Mouse (Mus musculus) testis, adult 2 months (tissue): ENCODE data around the gene Supv3l1. TPM values are rescaled to one million over a fixed set of nuclear protein-coding genes. Genes with fewer than 3 reads are reported as not detected.

ENCODE experiments used
- H3K27ac ChIP-seq: fragments of 200-500 bp; 2 replicates; pipeline ENCODE4 v1.5.1; 2012; ENCODE audit warnings: low read depth, low read length; ENCODE audit not compliant: control insufficient read depth, insufficient read depth
- H3K27me3 ChIP-seq: fragments of 200-500 bp; 2 replicates; pipeline ENCODE4 v1.6.1; 2012; ENCODE audit warnings: mild to moderate bottlenecking, low read length, moderate library complexity; ENCODE audit not compliant: control insufficient read depth, insufficient read depth
- H3K36me3 ChIP-seq: fragments of 200-500 bp; 2 replicates; pipeline ENCODE4 v1.6.1; 2012; ENCODE audit warnings: mild to moderate bottlenecking, low read length; ENCODE audit not compliant: control insufficient read depth, insufficient read depth
- H3K4me1 ChIP-seq: fragments of 200-500 bp; 2 replicates; pipeline ENCODE4 v1.6.1; 2012; ENCODE audit warnings: low read length; ENCODE audit not compliant: control insufficient read depth, insufficient read depth
- H3K4me3 ChIP-seq: fragments of 200-500 bp; 2 replicates; pipeline ENCODE4 v1.5.1; 2012; ENCODE audit warnings: low read depth, mild to moderate bottlenecking, low read length, moderate library complexity, mixed read lengths; ENCODE audit not compliant: control insufficient read depth
- CTCF ChIP-seq: fragments of 200-500 bp; IDR thresholded peaks from 2 replicates; pipeline ENCODE4 v1.5.1; 2012; ENCODE audit warnings: low read depth, mild to moderate bottlenecking, inconsistent platforms, low read length, moderate library complexity; ENCODE audit not compliant: control insufficient read depth, insufficient read depth, insufficient replicate concordance
- POLR2A ChIP-seq: fragments of 200-500 bp; IDR thresholded peaks from 2 replicates; pipeline ENCODE4 v1.6.1; 2012; ENCODE audit warnings: low read depth, mild to moderate bottlenecking, inconsistent platforms, low read length, moderate library complexity; ENCODE audit not compliant: control insufficient read depth
- polyA plus RNA-seq: library from polyadenylated mRNA; depleted of rRNA; stranded (reverse); fragments of >200 nt; gene quantifications from 2 replicates; pipeline ENCODE4 v1.2.3, GENCODE M21; 2012

Gene Supv3l1
- polyA plus RNA-seq, 1 experiment = 15.3 TPM

GRCm38 (mm10) chr10:62425081-62425871 is 24.3 kb downstream of the Supv3l1 start:
- no peak overlapping the region for H3K27ac ChIP-seq
- no peaks in the 10 kb centered on the region for H3K27me3 ChIP-seq
- TF ChIP-seq CTCF (no peak), POLR2A (no peak)
- no peaks in the 10 kb centered on the region; the same call in 1 of the 2 replicates for H3K36me3 ChIP-seq
- H3K4me3 ChIP-seq = no peak overlapping the region
- no peaks in the 10 kb centered on the region for H3K4me1 ChIP-seq

- Histone ChIP-seq H3K27me3 (no peaks in the 10 kb centered on the region), H3K27ac (no peak within 1 kb of the TSS), H3K4me1 (no peaks in the 10 kb centered on the region), H3K36me3 (no peaks in the 10 kb centered on the region), H3K4me3 (no peak within 1 kb of the TSS)
- TF ChIP-seq POLR2A (no peak), CTCF (no peak)
These were observed 27.3 kb downstream of the Supv3l1 start, which contains the start of gene Hkdc1 for GRCm38 (mm10) chr10:62422255-62422654. Gene Hkdc1 (minus strand): TSS chr10:62422491.

- Histone ChIP-seq H3K4me3 (no peak overlapping the region), H3K27ac (no peak overlapping the region), H3K27me3 (no peaks in the 10 kb centered on the region), H3K36me3 (no peaks in the 10 kb centered on the region), H3K4me1 (no peaks in the 10 kb centered on the region)
- TF ChIP-seq CTCF = no peak
- TF ChIP-seq POLR2A = no peak
These were observed 28.4 kb downstream of the Supv3l1 start for GRCm38 (mm10) chr10:62421127-62421526.

DNA sequence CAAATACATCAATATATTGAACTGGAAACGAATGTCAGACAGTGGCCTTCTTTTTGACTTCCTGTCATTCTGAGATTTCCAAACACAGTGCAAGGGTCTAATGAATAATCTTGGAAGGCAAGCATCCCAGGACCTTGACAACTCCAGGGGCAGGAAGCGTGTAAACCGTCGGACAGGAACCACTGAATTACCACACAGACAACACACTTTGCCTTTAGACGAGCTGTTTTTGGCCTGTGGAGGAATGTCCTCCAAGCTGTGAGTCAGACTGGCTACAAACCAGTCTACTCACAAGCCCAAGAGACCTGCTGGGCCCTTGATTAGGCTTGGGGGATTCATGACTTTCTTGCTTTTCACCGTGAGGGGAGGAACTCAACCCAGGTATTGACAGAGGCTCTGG is 29.1 kb downstream of the Supv3l1 start:
- TF ChIP-seq CTCF (no peak), POLR2A (no peak)
- no peaks in the 10 kb centered on the region for H3K27me3 ChIP-seq
- H3K36me3 ChIP-seq = no peaks in the 10 kb centered on the region
- no peak overlapping the region for H3K4me3 ChIP-seq
- H3K27ac ChIP-seq = no peak overlapping the region
- no peaks in the 10 kb centered on the region for H3K4me1 ChIP-seq

GRCm38 (mm10) chr10:62419422-62419821 is 30.1 kb downstream of the Supv3l1 start:
- no peak for TF ChIP-seq CTCF
- no peak for TF ChIP-seq POLR2A
- H3K4me3 ChIP-seq = no peak overlapping the region
- no peaks in the 10 kb centered on the region for H3K4me1 ChIP-seq
- no peak overlapping the region for H3K27ac ChIP-seq
- no peaks in the 10 kb centered on the region for H3K27me3 ChIP-seq
- H3K36me3 ChIP-seq = no peaks in the 10 kb centered on the region

GRCm38 (mm10) chr10:62418831-62419356 is 30.6 kb downstream of the Supv3l1 start:
- no peaks in the 10 kb centered on the region for H3K27me3 ChIP-seq
- TF ChIP-seq POLR2A (no peak), CTCF (no peak)
- no peak overlapping the region for H3K4me3 ChIP-seq
- H3K4me1 ChIP-seq = no peaks in the 10 kb centered on the region
- H3K27ac ChIP-seq = no peak overlapping the region
- no peaks in the 10 kb centered on the region for H3K36me3 ChIP-seq

- Histone ChIP-seq H3K4me1 (no peaks in the 10 kb centered on the region), H3K27me3 (no peaks in the 10 kb centered on the region), H3K27ac (no peak overlapping the region), H3K36me3 (no peaks in the 10 kb centered on the region), H3K4me3 (no peak overlapping the region)
- TF ChIP-seq POLR2A = no peak
- no peak for TF ChIP-seq CTCF
These were observed 35.9 kb downstream of the Supv3l1 start for GRCm38 (mm10) chr10:62413606-62413982.
